Mouse (Mus musculus) intestine, embryonic 16.5 days (tissue): ENCODE data around the gene Tex22. TPM values are rescaled to one million over a fixed set of nuclear protein-coding genes. Genes with fewer than 3 reads are reported as not detected.

Experiments used
- ATAC-seq: fragments of 200-750 bp; cut with Nextera tagmentation; 2 replicates; pipeline ENCODE4 v1.8.0; 2017; ENCODE audit warnings: moderate TSS enrichment, moderate library complexity
- H3K27ac ChIP-seq: fragments of 300-500 bp; sonication (generic); 2 replicates; pipeline ENCODE4 v1.5.1; 2014; ENCODE audit warnings: mild to moderate bottlenecking, low read length
- H3K27me3 ChIP-seq: fragments of 300-500 bp; sonication (generic); replicated peaks from 2 replicates; pipeline ENCODE4 v1.6.1; 2014; ENCODE audit warnings: low read length, control low read depth, mixed read lengths; ENCODE audit not compliant: control insufficient read depth, insufficient read depth
- H3K36me3 ChIP-seq: fragments of 300-500 bp; sonication (generic); 2 replicates; pipeline ENCODE4 v1.6.1; 2014; ENCODE audit warnings: low read length, control low read depth; ENCODE audit not compliant: control insufficient read depth, insufficient read depth
- H3K4me1 ChIP-seq: fragments of 300-500 bp; sonication (generic); 2 replicates; pipeline ENCODE4 v1.6.1; 2014; ENCODE audit warnings: low read length, control low read depth, mixed read lengths; ENCODE audit not compliant: control insufficient read depth, insufficient read depth
- H3K4me2 ChIP-seq: fragments of 300-500 bp; sonication (generic); 2 replicates; pipeline ENCODE4 v1.6.1; 2014; ENCODE audit warnings: low read depth, low read length, control low read depth
- H3K4me3 ChIP-seq: fragments of 300-500 bp; sonication (generic); 2 replicates; pipeline ENCODE4 v1.5.1; 2014; ENCODE audit warnings: mild to moderate bottlenecking, low read length
- H3K9ac ChIP-seq: fragments of 300-500 bp; sonication (generic); 2 replicates; pipeline ENCODE4 v1.6.1; 2014; ENCODE audit warnings: low read depth, low read length
- H3K9me3 ChIP-seq: fragments of 300-500 bp; sonication (generic); 2 replicates; pipeline ENCODE4 v1.6.1; 2016; ENCODE audit warnings: low read length, control low read depth; ENCODE audit not compliant: control insufficient read depth
- WGBS: fragments of 180-500 bp; shearing (Covaris S2); extraction: QIAGEN DNeasy Blood & Tissue Kit; methylation state at CpG from one replicate; pipeline ENCODE4 v1.1.7; 2014; 5-methylcytosine and 5-hydroxymethylcytosine counted together
- polyA plus RNA-seq: library from polyadenylated mRNA; unstranded; fragments of >200 nt; fragmentation: Nextera tagmentation; extraction: Ambion mirVana; gene quantifications from 2 replicates; pipeline ENCODE4 v1.2.1, GENCODE M21; 2015

Tex22 gene
- polyA plus RNA-seq, result not detected in 2 replicates

DNA sequence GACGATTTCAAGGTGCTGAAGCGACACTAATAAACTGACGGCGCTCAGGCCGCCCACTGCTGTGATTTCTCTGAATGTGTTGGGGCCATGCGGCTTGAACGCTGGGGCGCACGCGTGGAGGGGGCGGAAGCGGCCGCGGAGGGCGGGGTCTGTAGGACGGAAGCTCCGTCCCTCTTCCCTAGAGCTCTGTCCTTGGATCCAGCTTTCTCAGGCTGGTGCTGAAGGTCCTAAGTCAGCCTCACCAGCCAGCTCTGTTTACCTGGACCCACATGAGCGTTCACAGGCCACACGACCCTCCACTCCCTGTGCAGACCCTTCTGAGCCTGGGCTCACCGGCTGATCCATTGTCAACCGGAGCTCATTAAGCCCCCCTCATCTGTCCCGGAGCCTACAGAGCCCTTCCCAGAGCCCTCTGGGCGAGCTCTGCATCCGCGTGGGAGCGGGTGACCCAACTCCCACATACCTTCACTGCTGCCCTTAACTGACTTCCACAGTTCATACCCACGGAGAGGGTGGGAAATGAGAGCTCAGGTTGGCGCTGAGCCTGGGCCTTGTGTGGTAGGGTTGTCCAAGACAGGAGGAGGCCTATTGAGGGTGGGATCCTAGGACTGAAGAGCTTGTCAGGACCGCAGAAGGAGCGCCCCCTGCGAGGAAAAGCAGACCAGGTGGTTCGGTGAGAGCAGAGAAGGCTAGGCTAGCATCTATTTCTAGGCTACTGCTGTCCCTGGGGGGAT lies at the start of gene Tex22:
TSS of gene Tex22 (plus strand) at position 174 of the 734 bp plus-strand sequence.
- Histone ChIP-seq H3K27ac (peak within 1 kb of the TSS; percentile 91), H3K27me3 (no peaks in the 10 kb centered on the region), H3K36me3 (peaks cover 9% of the 10 kb centered on the region; the same call in 1 of the 2 replicates), H3K4me3 (peak within 1 kb of the TSS; percentile 53), H3K9ac (peak within 1 kb of the TSS; percentile 75), H3K9me3 (no peaks in the 10 kb centered on the region), H3K4me2 (peak within 1 kb of the TSS; percentile 79), H3K4me1 (peaks cover 11% of the 10 kb centered on the region)
- WGBS, result 4% methylated on average over 32 of the region's 32 CpGs
- peak; percentile 95 for ATAC-seq

DNA sequence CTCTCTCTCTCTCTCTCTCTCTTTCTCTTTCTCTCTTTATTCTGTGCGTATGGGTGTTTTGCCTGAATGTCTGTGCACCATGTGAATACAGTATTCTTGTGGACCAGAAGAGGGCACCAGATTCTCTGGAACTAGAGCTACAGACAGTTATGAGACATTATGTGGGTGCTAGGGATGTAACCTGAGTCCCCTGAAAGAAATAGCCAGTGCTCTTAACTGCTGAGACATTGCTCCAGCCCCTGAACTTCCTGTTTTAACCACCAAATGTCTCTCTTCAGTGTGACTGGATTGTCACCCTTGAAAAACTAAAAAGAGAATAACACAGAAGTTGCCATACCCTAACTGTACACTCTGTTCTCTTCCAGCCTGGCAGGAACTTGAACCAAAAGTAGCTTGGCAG lies 47.7 kb upstream of the Tex22 start:
- WGBS, result 100% methylated on average over 1 of the region's 1 CpGs

DNA sequence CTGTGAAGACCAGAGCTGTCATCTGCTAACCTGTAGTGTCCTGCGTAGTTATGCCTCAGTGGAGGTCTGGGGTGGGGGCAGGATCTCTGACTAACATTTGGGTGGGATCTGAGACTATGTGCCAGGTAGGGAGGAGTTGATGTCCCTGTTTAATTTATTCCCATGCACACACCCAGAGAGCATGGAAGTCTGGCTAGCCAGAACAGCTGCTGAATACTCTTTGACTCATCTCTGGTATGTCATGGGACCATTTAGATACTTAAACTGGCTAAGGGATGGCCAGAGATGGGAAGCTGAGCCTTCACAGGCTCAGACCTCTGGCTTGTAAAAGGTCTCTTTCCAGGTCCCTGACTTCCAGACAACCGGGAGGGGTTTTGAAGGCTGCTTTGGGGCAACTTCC lies 46.8 kb upstream of the Tex22 start:
- Histone ChIP-seq H3K9me3 (no peaks in the 10 kb centered on the region), H3K4me3 (no peak overlapping the region), H3K9ac (no peak overlapping the region), H3K4me2 (no peak overlapping the region), H3K4me1 (peaks cover 6% of the 10 kb centered on the region), H3K27ac (no peak overlapping the region), H3K36me3 (no peaks in the 10 kb centered on the region; the same call in 1 of the 2 replicates), H3K27me3 (no peaks in the 10 kb centered on the region)
- WGBS, result 89% methylated on average over 2 of the region's 2 CpGs
- ATAC-seq, result no peak

More for the DNA sequence above, 47.7 kb upstream of the Tex22 start:
- Histone ChIP-seq H3K27me3 (no peaks in the 10 kb centered on the region), H3K4me1 (peaks cover 6% of the 10 kb centered on the region), H3K9ac (no peak overlapping the region), H3K4me3 (no peak overlapping the region), H3K9me3 (no peaks in the 10 kb centered on the region), H3K27ac (no peak overlapping the region), H3K4me2 (no peak overlapping the region), H3K36me3 (no peaks in the 10 kb centered on the region)
- ATAC-seq, result no peak

DNA sequence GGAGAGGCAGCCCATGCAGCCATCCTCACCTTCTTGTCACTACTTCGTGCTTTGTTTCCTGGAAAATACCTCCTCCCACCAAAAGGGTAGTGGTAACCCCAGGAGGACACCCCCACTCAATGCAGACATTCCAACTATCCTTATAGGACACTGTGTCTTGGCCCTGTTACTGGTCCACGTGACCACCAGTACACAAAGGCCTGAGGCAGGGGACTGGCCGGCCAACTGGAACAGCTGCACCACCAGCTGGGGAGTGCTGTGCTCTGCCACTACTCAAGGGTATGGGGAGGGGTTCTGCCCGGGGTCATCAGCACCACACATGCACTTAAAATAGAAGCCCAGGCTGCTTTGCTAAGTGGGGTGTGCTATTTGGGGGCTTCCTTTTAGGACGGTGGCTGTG lies 46.2 kb upstream of the Tex22 start:
- Histone ChIP-seq H3K9me3 (no peaks in the 10 kb centered on the region), H3K4me2 (no peak overlapping the region), H3K27me3 (no peaks in the 10 kb centered on the region), H3K27ac (no peak overlapping the region), H3K36me3 (no peaks in the 10 kb centered on the region; the same call in 1 of the 2 replicates), H3K4me3 (no peak overlapping the region), H3K9ac (no peak overlapping the region; the same call in 1 of the 2 replicates), H3K4me1 (peaks cover 6% of the 10 kb centered on the region)
- WGBS, result 57% methylated on average over 5 of the region's 5 CpGs
- ATAC-seq, result no peak

DNA sequence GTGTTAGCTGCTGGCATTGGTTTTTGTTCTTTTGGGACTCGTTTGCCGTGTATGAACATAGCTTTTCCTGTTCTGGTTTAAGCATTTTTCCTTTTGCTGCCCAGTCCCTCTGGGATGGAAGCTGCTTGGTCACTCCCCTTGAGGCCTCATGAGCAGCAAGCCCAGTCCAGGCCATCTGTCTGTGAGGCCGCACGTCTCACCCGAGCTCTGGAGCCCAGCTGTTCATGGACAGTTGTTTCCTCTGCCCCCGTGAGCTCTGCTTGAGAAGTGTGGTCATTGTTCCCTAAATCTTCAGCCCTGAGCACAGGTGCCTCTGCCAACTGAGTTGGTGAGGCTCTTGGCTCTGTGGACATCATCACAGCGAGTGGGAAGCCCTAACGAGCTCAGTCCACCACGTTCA lies 45.4 kb upstream of the Tex22 start:
- no peak overlapping the region for H3K9ac ChIP-seq
- WGBS, result 68% methylated on average over 9 of the region's 9 CpGs
- ATAC-seq, result no peak
- H3K27me3 ChIP-seq, result no peaks in the 10 kb centered on the region
- H3K4me3 ChIP-seq, result no peak overlapping the region
- H3K4me1 ChIP-seq, result peaks cover 6% of the 10 kb centered on the region
- no peaks in the 10 kb centered on the region for H3K9me3 ChIP-seq
- no peak overlapping the region for H3K4me2 ChIP-seq
- H3K27ac ChIP-seq, result no peak overlapping the region
- H3K36me3 ChIP-seq, result no peaks in the 10 kb centered on the region; the same call in 1 of the 2 replicates

DNA sequence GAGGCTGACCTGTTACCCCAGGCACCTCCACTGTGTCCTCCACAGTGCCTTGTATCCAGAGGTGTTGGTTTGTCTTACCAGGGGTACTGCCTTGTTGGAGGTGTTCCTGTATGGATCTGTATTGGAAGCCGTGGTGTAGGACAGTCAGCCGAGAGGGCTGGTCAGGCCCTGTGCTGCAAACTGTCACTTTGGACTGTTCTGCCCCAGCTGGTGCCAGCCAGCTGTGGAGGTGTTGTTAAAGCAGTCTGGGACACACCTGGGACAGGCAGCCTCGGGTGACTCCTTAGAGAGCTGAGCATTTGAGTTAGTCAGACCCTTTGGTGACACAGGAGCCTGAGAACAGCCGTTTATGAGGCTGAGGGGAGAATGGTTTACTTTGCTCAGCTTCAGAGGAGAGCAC lies 44.3 kb upstream of the Tex22 start:
- Histone ChIP-seq H3K27ac (no peak overlapping the region), H3K4me3 (no peak overlapping the region), H3K9ac (no peak overlapping the region), H3K4me2 (no peak overlapping the region), H3K4me1 (peaks cover 6% of the 10 kb centered on the region), H3K36me3 (no peaks in the 10 kb centered on the region; the same call in 1 of the 2 replicates), H3K9me3 (no peaks in the 10 kb centered on the region), H3K27me3 (no peaks in the 10 kb centered on the region)
- ATAC-seq, result 0 out of 2 replicates have a peak, but pooled peaks have one; percentile 50
- 42% methylated on average over 4 of the region's 4 CpGs for WGBS

DNA sequence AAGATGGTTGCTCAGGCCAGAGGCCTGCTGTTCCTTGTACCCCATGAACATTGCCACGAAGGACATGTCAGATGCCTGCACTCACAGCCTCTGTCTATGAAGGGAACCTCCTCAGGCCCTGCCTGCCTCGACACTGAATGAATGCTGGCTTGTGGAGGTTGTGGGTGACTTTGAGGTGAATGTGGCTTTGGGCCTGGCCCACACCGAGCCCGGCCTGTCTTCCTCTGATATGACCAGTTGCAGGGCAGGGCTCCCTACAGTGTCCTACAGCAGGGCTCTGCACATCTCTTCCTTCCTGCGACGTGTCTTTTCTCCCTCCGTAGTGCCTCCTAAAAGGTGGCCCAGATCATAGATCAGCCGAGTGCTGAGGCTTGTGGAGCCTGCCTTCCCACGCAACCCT lies 43.3 kb upstream of the Tex22 start:
- Histone ChIP-seq H3K4me3 (no peak overlapping the region), H3K9me3 (no peaks in the 10 kb centered on the region), H3K4me2 (no peak overlapping the region), H3K36me3 (no peaks in the 10 kb centered on the region; the same call in 1 of the 2 replicates), H3K4me1 (peaks cover 6% of the 10 kb centered on the region), H3K27ac (no peak overlapping the region), H3K9ac (no peak overlapping the region), H3K27me3 (no peaks in the 10 kb centered on the region)
- WGBS, result 85% methylated on average over 9 of the region's 9 CpGs
- 0 out of 2 replicates have a peak, but pooled peaks have one; percentile 31 for ATAC-seq

DNA sequence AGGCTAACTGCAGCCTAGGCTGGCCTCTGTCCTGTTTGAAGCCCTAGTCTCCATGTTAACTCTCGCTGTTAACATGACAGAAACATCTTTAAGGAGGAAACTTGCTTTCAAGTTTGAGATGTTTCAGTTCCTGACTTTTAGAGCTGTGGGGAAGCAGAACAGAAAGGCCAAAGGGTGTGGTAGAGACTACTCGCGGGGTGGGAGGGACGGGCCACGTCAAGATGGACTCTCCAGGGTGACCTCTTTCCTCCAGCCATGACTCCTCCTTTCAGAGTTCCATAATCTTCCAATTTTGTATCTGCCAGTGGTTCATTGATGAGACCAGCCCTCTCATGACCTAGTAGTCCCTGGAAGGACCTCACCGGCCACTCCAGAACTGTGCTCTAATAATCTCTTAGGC lies 42.9 kb upstream of the Tex22 start:
- Histone ChIP-seq H3K4me1 (peaks cover 6% of the 10 kb centered on the region), H3K9me3 (no peaks in the 10 kb centered on the region), H3K4me3 (no peak overlapping the region), H3K27ac (no peak overlapping the region), H3K9ac (no peak overlapping the region), H3K4me2 (no peak overlapping the region), H3K27me3 (no peaks in the 10 kb centered on the region), H3K36me3 (no peaks in the 10 kb centered on the region; the same call in 1 of the 2 replicates)
- WGBS, result 87% methylated on average over 6 of the region's 6 CpGs
- ATAC-seq, result no peak

DNA sequence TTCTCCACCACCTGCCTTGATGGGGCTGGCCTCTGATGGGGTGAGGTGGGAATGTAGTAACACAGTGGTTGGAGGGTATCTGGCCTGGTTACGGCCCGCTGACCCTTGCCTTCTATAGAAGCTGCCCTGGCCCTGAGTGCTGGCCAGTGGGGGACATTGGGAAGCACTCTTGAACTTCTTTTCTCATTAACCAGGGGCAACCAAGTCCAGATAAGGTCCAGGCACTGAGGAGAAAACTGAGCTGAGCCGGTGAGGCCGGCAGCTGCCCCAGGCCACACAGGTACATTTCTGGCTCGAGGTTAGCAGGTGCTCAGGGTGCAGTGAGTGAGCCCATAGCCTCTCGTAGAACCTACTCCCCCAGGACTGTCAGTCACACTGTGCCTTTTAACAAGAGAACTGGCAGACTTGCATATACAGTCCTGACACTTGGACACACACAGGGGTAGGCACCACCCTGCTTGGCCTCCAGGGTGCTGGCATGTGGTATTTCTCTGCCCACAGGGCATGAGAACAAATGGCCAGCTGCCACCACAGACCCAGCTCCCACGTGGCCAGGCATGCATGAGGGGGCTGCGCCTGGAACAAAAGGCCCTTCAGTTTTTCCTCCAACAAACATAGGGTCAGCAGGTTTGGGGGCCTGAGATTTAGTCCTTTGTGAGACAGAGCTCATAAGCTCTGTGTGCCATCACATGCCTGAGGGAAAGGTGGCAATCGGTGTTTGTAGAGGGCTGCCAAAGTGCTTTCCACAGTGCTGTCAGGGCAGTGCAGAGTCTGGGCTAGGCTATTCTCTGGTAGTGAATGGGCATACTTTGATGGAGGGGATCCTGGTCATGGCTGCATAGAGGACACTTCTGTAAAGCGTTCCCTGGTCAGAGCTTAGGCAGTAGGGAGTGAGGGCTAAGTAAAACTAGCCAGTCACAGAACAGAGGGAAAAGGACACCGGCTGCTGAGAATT lies 41.7 kb upstream of the Tex22 start:
- Histone ChIP-seq H3K4me3 (no peak overlapping the region), H3K27ac (no peak overlapping the region), H3K36me3 (no peaks in the 10 kb centered on the region; the same call in 1 of the 2 replicates), H3K9ac (no peak overlapping the region), H3K27me3 (no peaks in the 10 kb centered on the region), H3K4me2 (no peak overlapping the region), H3K9me3 (no peaks in the 10 kb centered on the region), H3K4me1 (peaks cover 6% of the 10 kb centered on the region)
- 72% methylated on average over 11 of the region's 11 CpGs for WGBS
- no peak for ATAC-seq
